32 mouse cellular contexts compared by ENCODE assay signal in genomic region chr5:123192606-123193150, GRCm38 (mm10). TPM values are rescaled to one million over a fixed set of nuclear protein-coding genes. Genes with fewer than 3 reads are reported as not detected.
A peak's percentile ranks its signal among the peaks of the same experiment; 100 is the strongest.
DNase-seq lines count a peak whose midpoint lies in the region; ATAC-seq and TF ChIP-seq lines count a peak whose summit lies in the region.
"Had no signal": no experiment of that assay in that cellular context is flagged by ENCODE, and none has a peak within 500 bp of the region (broad histone marks: within the 10 kb centered on the region; RNA-seq: fewer than 3 reads in every experiment).

No protein-coding gene starts in this region.

- H3K4me3 ChIP-seq in forebrain, postnatal 0 days (ENCODE audit: low read depth, low read length), result no peak overlapping the region
- H3K4me3 ChIP-seq in forebrain, embryonic 14.5 days (ENCODE audit: low read depth, low read length), result no peak overlapping the region
- no peak overlapping the region for H3K4me3 ChIP-seq in liver, embryonic 11.5 days (ENCODE audit: low read depth, low read length)
- no peak overlapping the region for H3K4me3 ChIP-seq in liver, embryonic 15.5 days (replicated peaks)
- H3K4me3 ChIP-seq in kidney, embryonic 16.5 days (ENCODE audit: low read length), result no peak overlapping the region
- H3K4me3 ChIP-seq: embryonic facial prominence, embryonic 12.5 days; heart, embryonic 13.5 days; hindbrain, embryonic 15.5 days; limb, embryonic 15.5 days; neural tube, embryonic 12.5 days had no signal

- no peak for TF ChIP-seq POLR2A in brain, embryonic 14.5 days (IDR thresholded peaks at IDR 0.05; ENCODE audit: borderline replicate concordance, extremely low read depth, insufficient read depth, insufficient read length, poor library complexity, severe bottlenecking)

- H3K27me3 ChIP-seq in forebrain, postnatal 0 days (ENCODE audit: insufficient read depth, low read length), result no peaks in the 10 kb centered on the region
- no peaks in the 10 kb centered on the region for H3K27me3 ChIP-seq in forebrain, embryonic 14.5 days (replicated peaks; ENCODE audit: control insufficient read depth, insufficient read depth, low read length)
- H3K27me3 ChIP-seq in liver, embryonic 11.5 days (replicated peaks; ENCODE audit: control insufficient read depth, insufficient read depth, low read length), result no peaks in the 10 kb centered on the region
- no peaks in the 10 kb centered on the region for H3K27me3 ChIP-seq in liver, embryonic 15.5 days
- H3K27me3 ChIP-seq in kidney, embryonic 16.5 days (ENCODE audit: insufficient read depth, low read length), result no peaks in the 10 kb centered on the region
- H3K27me3 ChIP-seq: embryonic facial prominence, embryonic 12.5 days; heart, embryonic 13.5 days; hindbrain, embryonic 15.5 days; limb, embryonic 15.5 days; neural tube, embryonic 12.5 days had no signal

- TF ChIP-seq CTCF in forebrain, postnatal 0 days (IDR thresholded peaks at IDR 0.05; ENCODE audit: low read depth), result no peak
- no peak for TF ChIP-seq CTCF in brain, embryonic 14.5 days (IDR thresholded peaks at IDR 0.05; ENCODE audit: borderline replicate concordance, extremely low read depth, insufficient read depth, insufficient read length)

- no peak overlapping the region for H3K4me2 ChIP-seq in forebrain, postnatal 0 days (ENCODE audit: low read depth)
- no peak overlapping the region for H3K4me2 ChIP-seq in forebrain, embryonic 14.5 days (ENCODE audit: low read length)
- no peak overlapping the region for H3K4me2 ChIP-seq in liver, embryonic 11.5 days
- peak overlapping the region; percentile 67 for H3K4me2 ChIP-seq in liver, embryonic 15.5 days
- H3K4me2 ChIP-seq in kidney, embryonic 16.5 days (replicated peaks; ENCODE audit: low read depth, low read length), result no peak overlapping the region
- H3K4me2 ChIP-seq: embryonic facial prominence, embryonic 12.5 days; heart, embryonic 13.5 days; hindbrain, embryonic 15.5 days; limb, embryonic 15.5 days; neural tube, embryonic 12.5 days had no signal

- WGBS in forebrain, postnatal 0 days, result 60% methylated on average over 9 of the region's 9 CpGs
- 64% methylated on average over 9 of the region's 9 CpGs for WGBS in forebrain, embryonic 14.5 days
- 58% methylated on average over 9 of the region's 9 CpGs for WGBS in liver, embryonic 11.5 days
- 55% methylated on average over 9 of the region's 9 CpGs for WGBS in liver, embryonic 15.5 days (ENCODE audit: insufficient replicate concordance)
- 57% methylated on average over 9 of the region's 9 CpGs for WGBS in kidney, embryonic 16.5 days

- no peak overlapping the region for H3K9ac ChIP-seq in forebrain, postnatal 0 days
- no peak overlapping the region for H3K9ac ChIP-seq in forebrain, embryonic 14.5 days (ENCODE audit: low read length)
- H3K9ac ChIP-seq in liver, embryonic 11.5 days (ENCODE audit: low read depth, low read length), result no peak overlapping the region
- peak overlapping the region; percentile 21; the same call in 1 of the 2 replicates for H3K9ac ChIP-seq in liver, embryonic 15.5 days
- no peak overlapping the region for H3K9ac ChIP-seq in kidney, embryonic 16.5 days (replicated peaks; ENCODE audit: low read length)
- H3K9ac ChIP-seq: embryonic facial prominence, embryonic 12.5 days; heart, embryonic 13.5 days; hindbrain, embryonic 15.5 days; limb, embryonic 15.5 days; neural tube, embryonic 12.5 days had no signal

- no peak for ATAC-seq in forebrain, postnatal 0 days
- no peak for ATAC-seq in forebrain, embryonic 14.5 days
- no peak for ATAC-seq in liver, embryonic 11.5 days (replicated peaks; ENCODE audit: low FRiP score)
- no peak for ATAC-seq in liver, embryonic 15.5 days (ENCODE audit: insufficient read depth)
- no peak for ATAC-seq in kidney, embryonic 16.5 days (ENCODE audit: low FRiP score, low TSS enrichment)
- ATAC-seq: intestine, postnatal 0 days had no signal

- H3K9me3 ChIP-seq in forebrain, postnatal 0 days (ENCODE audit: low read length), result no peaks in the 10 kb centered on the region
- H3K9me3 ChIP-seq in forebrain, embryonic 14.5 days (replicated peaks; ENCODE audit: control insufficient read depth, low read length), result no peaks in the 10 kb centered on the region
- H3K9me3 ChIP-seq in liver, embryonic 11.5 days (ENCODE audit: control insufficient read depth, low read length), result no peaks in the 10 kb centered on the region
- H3K9me3 ChIP-seq in liver, embryonic 15.5 days (replicated peaks), result no peaks in the 10 kb centered on the region
- H3K9me3 ChIP-seq in kidney, embryonic 16.5 days (ENCODE audit: low read length), result no peaks in the 10 kb centered on the region
- H3K9me3 ChIP-seq: embryonic facial prominence, embryonic 12.5 days; hindbrain, embryonic 15.5 days; limb, embryonic 15.5 days; neural tube, embryonic 12.5 days had no signal

- H3K36me3 ChIP-seq in forebrain, postnatal 0 days (ENCODE audit: insufficient read depth), result no peaks in the 10 kb centered on the region
- H3K36me3 ChIP-seq in forebrain, embryonic 14.5 days (ENCODE audit: control insufficient read depth, insufficient read depth, low read length), result no peaks in the 10 kb centered on the region
- no peaks in the 10 kb centered on the region for H3K36me3 ChIP-seq in liver, embryonic 11.5 days (ENCODE audit: control insufficient read depth, insufficient read depth, low read length)
- H3K36me3 ChIP-seq in liver, embryonic 15.5 days (replicated peaks), result no peaks in the 10 kb centered on the region
- no peaks in the 10 kb centered on the region for H3K36me3 ChIP-seq in kidney, embryonic 16.5 days (ENCODE audit: insufficient read depth, low read length)
- H3K36me3 ChIP-seq: embryonic facial prominence, embryonic 12.5 days; heart, embryonic 13.5 days; hindbrain, embryonic 15.5 days; limb, embryonic 15.5 days; neural tube, embryonic 12.5 days had no signal

- H3K27ac ChIP-seq in forebrain, postnatal 0 days (ENCODE audit: low read depth, low read length), result no peak overlapping the region
- no peak overlapping the region for H3K27ac ChIP-seq in forebrain, embryonic 14.5 days (ENCODE audit: low read depth, low read length)
- no peak overlapping the region for H3K27ac ChIP-seq in liver, embryonic 11.5 days (ENCODE audit: low read depth, low read length)
- peak overlapping the region; percentile 95 for H3K27ac ChIP-seq in liver, embryonic 15.5 days (replicated peaks)
- no peak overlapping the region for H3K27ac ChIP-seq in kidney, embryonic 16.5 days (ENCODE audit: low read length)
- H3K27ac ChIP-seq: embryonic facial prominence, embryonic 12.5 days; heart, embryonic 13.5 days; hindbrain, embryonic 15.5 days; limb, embryonic 15.5 days; neural tube, embryonic 12.5 days had no signal

- DNase-seq in forebrain, postnatal 0 days, result peak; percentile 20
- DNase-seq in forebrain, embryonic 14.5 days (ENCODE audit: low spot score), result no peak
- DNase-seq in liver, embryonic 11.5 days (ENCODE audit: low spot score), result peak; percentile 28
- DNase-seq in liver, result no peak
- peak; percentile 29 for DNase-seq in brain, embryonic 14.5 days (ENCODE audit: low read depth)
- DNase-seq in cerebellum, adult 8-10 months, result no peak
- DNase-seq: adrenal gland, postnatal 14 days; cerebellum, adult 11-12 months; cerebellum, postnatal 25 days; gastrocnemius, postnatal 10 days; heart, postnatal 14 days; kidney, postnatal 36 days; layer of hippocampus, postnatal 36 days; lung, postnatal 4 days; retina, postnatal 1 day; right cerebral cortex, postnatal 4 days; thymus, postnatal 25 days had no signal

- no peaks in the 10 kb centered on the region for H3K4me1 ChIP-seq in forebrain, postnatal 0 days (ENCODE audit: insufficient read depth)
- H3K4me1 ChIP-seq in forebrain, embryonic 14.5 days (ENCODE audit: control insufficient read depth, insufficient read depth, low read length), result no peaks in the 10 kb centered on the region
- peaks cover 15% of the 10 kb centered on the region for H3K4me1 ChIP-seq in liver, embryonic 11.5 days (replicated peaks; ENCODE audit: control insufficient read depth, insufficient read depth, low read length)
- H3K4me1 ChIP-seq in liver, embryonic 15.5 days (replicated peaks), result peaks cover 65% of the 10 kb centered on the region
- H3K4me1 ChIP-seq in kidney, embryonic 16.5 days (ENCODE audit: insufficient read depth, low read length), result no peaks in the 10 kb centered on the region
- H3K4me1 ChIP-seq: embryonic facial prominence, embryonic 12.5 days; heart, embryonic 13.5 days; hindbrain, embryonic 15.5 days; limb, embryonic 15.5 days; neural tube, embryonic 12.5 days had no signal

RNA-seq across cellular contexts. Expression of gene Hpd, which starts 10.2 kb away (rescaled TPM):
- total RNA-seq in forebrain, postnatal 0 days (2014; rRNA removed), result not detected in 2 replicates
- polyA plus RNA-seq in forebrain, postnatal 0 days (2015; fragmentation: Nextera tagmentation; extraction: Ambion mirVana), result not detected in 2 replicates
- not detected in 2 replicates for polyA plus RNA-seq in forebrain, embryonic 14.5 days (2014; fragmentation: Nextera tagmentation; extraction: Ambion mirVana)
- 2.5 and 3.5 TPM in 2 replicates for polyA plus RNA-seq in liver, embryonic 11.5 days (2014; fragmentation: Nextera tagmentation; extraction: Ambion mirVana)
- not detected in 2 replicates for polyA plus RNA-seq in brain, embryonic 14.5 days (2012; rRNA removed)
- polyA plus RNA-seq in liver, embryonic 15.5 days (2015; fragmentation: Nextera tagmentation; extraction: Ambion mirVana), result 61.7 and 87.5 TPM in 2 replicates
- polyA plus RNA-seq in kidney, embryonic 16.5 days (2015; fragmentation: Nextera tagmentation; extraction: Ambion mirVana), result 0.23 and 0.29 TPM in 2 replicates
- total RNA-seq: granulocyte monocyte progenitor cell, adult 5-6 weeks; layer of hippocampus, adult 8-10 months; layer of hippocampus, postnatal 36 days; left cerebral cortex, postnatal 36 days; megakaryocyte-erythroid progenitor cell, adult 5-6 weeks had no signal
- polyA plus RNA-seq: embryonic facial prominence, embryonic 12.5 days; forebrain, embryonic 11.5 days; hindbrain, embryonic 15.5 days; kidney, embryonic 14.5 days; limb, embryonic 15.5 days; neural tube, embryonic 12.5 days; stomach, embryonic 14.5 days had no signal

RNA-seq across cellular contexts. Expression of gene Psmd9, which starts 23.5 kb away (rescaled TPM):
- total RNA-seq in forebrain, postnatal 0 days (2014; rRNA removed), result 37.4 and 39.5 TPM in 2 replicates
- 72.3 and 79.4 TPM in 2 replicates for polyA plus RNA-seq in forebrain, postnatal 0 days (2015; fragmentation: Nextera tagmentation; extraction: Ambion mirVana)
- 52.5 and 63.5 TPM in 2 replicates for polyA plus RNA-seq in forebrain, embryonic 14.5 days (2014; fragmentation: Nextera tagmentation; extraction: Ambion mirVana)
- polyA plus RNA-seq in liver, embryonic 11.5 days (2014; fragmentation: Nextera tagmentation; extraction: Ambion mirVana), result 103 TPM in 2 replicates
- polyA plus RNA-seq in brain, embryonic 14.5 days (2012; rRNA removed), result 36.2 and 41.2 TPM in 2 replicates
- polyA plus RNA-seq in liver, embryonic 15.5 days (2015; fragmentation: Nextera tagmentation; extraction: Ambion mirVana), result 70.1 and 77.2 TPM in 2 replicates
- 86.9 and 87.9 TPM in 2 replicates for polyA plus RNA-seq in kidney, embryonic 16.5 days (2015; fragmentation: Nextera tagmentation; extraction: Ambion mirVana)

RNA-seq across cellular contexts. Expression of gene Setd1b, which starts 50.7 kb away (rescaled TPM):
- 3.9 and 5.6 TPM in 2 replicates for total RNA-seq in forebrain, postnatal 0 days (2014; rRNA removed)
- 5.1 and 7.6 TPM in 2 replicates for polyA plus RNA-seq in forebrain, postnatal 0 days (2015; fragmentation: Nextera tagmentation; extraction: Ambion mirVana)
- polyA plus RNA-seq in forebrain, embryonic 14.5 days (2014; fragmentation: Nextera tagmentation; extraction: Ambion mirVana), result 8.6 and 11.6 TPM in 2 replicates
- 7.9 and 9.6 TPM in 2 replicates for polyA plus RNA-seq in liver, embryonic 11.5 days (2014; fragmentation: Nextera tagmentation; extraction: Ambion mirVana)
- polyA plus RNA-seq in brain, embryonic 14.5 days (2012; rRNA removed), result 7.3 and 21.0 TPM in 2 replicates
- polyA plus RNA-seq in liver, embryonic 15.5 days (2015; fragmentation: Nextera tagmentation; extraction: Ambion mirVana), result 3.9 and 4.2 TPM in 2 replicates
- 8.4 and 11.0 TPM in 2 replicates for polyA plus RNA-seq in kidney, embryonic 16.5 days (2015; fragmentation: Nextera tagmentation; extraction: Ambion mirVana)

RNA-seq across cellular contexts. Expression of gene Wdr66, which starts 59.2 kb away (rescaled TPM):
- total RNA-seq in forebrain, postnatal 0 days (2014; rRNA removed), result 1.8 and 4.4 TPM in 2 replicates
- polyA plus RNA-seq in forebrain, postnatal 0 days (2015; fragmentation: Nextera tagmentation; extraction: Ambion mirVana), result 1.1 and 2.0 TPM in 2 replicates
- polyA plus RNA-seq in forebrain, embryonic 14.5 days (2014; fragmentation: Nextera tagmentation; extraction: Ambion mirVana), result 2.3 and 2.4 TPM in 2 replicates
- 0.12 and 0.40 TPM in 2 replicates for polyA plus RNA-seq in liver, embryonic 11.5 days (2014; fragmentation: Nextera tagmentation; extraction: Ambion mirVana)
- polyA plus RNA-seq in brain, embryonic 14.5 days (2012; rRNA removed), result 2.1 and 2.7 TPM in 2 replicates
- polyA plus RNA-seq in liver, embryonic 15.5 days (2015; fragmentation: Nextera tagmentation; extraction: Ambion mirVana), result 0.14 TPM in 1 of 2 replicates, not detected in the other
- 1.5 and 1.7 TPM in 2 replicates for polyA plus RNA-seq in kidney, embryonic 16.5 days (2015; fragmentation: Nextera tagmentation; extraction: Ambion mirVana)

Comparison
In these comparisons a context has a peak if more than half of its experiments do, and no peak if none do; other contexts are left out.
1. DNase-seq: peak in forebrain, postnatal 0 days (single experiment), liver, embryonic 11.5 days (single experiment) and brain, embryonic 14.5 days (single experiment); none in forebrain, embryonic 14.5 days (single experiment), liver (single experiment) and cerebellum, adult 8-10 months (single experiment).
2. RNA of gene Hpd, which starts 10.2 kb away (polyA plus RNA-seq): 61.7 to 87.5 TPM in liver, embryonic 15.5 days; 2.5 to 3.5 TPM in liver, embryonic 11.5 days, 0.23 to 0.29 TPM in kidney, embryonic 16.5 days, not detected in forebrain, postnatal 0 days, not detected in forebrain, embryonic 14.5 days and not detected in brain, embryonic 14.5 days; every median in the first group is over 10 times any median in the second.